Mouse (Mus musculus) cerebellum, adult 2 months (tissue): ENCODE measurements around the gene Slc52a3. TPM values are rescaled to one million over a fixed set of nuclear protein-coding genes. Genes with fewer than 3 reads are reported as not detected.
A peak's percentile ranks its signal among the peaks of the same experiment; 100 is the strongest.

Experiments
- DNase-seq, 2 experiments: peaks; one replicate each; pipeline ENCODE4 v3.0.0; 2021
- H3K27ac ChIP-seq: fragments of 200-500 bp; 2 replicates; pipeline ENCODE4 v1.5.1; 2012; ENCODE audit warnings: low read length, control low read depth, inconsistent platforms; ENCODE audit not compliant: insufficient read depth
- H3K27me3 ChIP-seq: fragments of 200-500 bp; 2 replicates; pipeline ENCODE4 v1.6.1; 2012; ENCODE audit warnings: inconsistent platforms, mild to moderate bottlenecking, low read length, moderate library complexity; ENCODE audit not compliant: control insufficient read depth, insufficient read depth
- H3K4me1 ChIP-seq: fragments of 200-500 bp; 2 replicates; pipeline ENCODE4 v1.6.1; 2011; ENCODE audit warnings: low read length; ENCODE audit not compliant: control insufficient read depth, insufficient read depth
- H3K4me3 ChIP-seq: fragments of 200-500 bp; replicated peaks from 2 replicates; pipeline ENCODE3; 2011; ENCODE audit warnings: mild to moderate bottlenecking, low read depth, low read length, control low read depth; ENCODE audit not compliant: insufficient read depth
- CTCF ChIP-seq: fragments of 200-500 bp; IDR thresholded peaks from 2 replicates; pipeline ENCODE4 v1.5.1; 2011; ENCODE audit warnings: low read depth, mild to moderate bottlenecking, control low read depth, low read length, moderate library complexity, borderline replicate concordance; ENCODE audit not compliant: insufficient read depth
- POLR2A ChIP-seq: fragments of 200-500 bp; IDR thresholded peaks from 2 replicates; pipeline ENCODE4 v1.6.1; 2011; ENCODE audit warnings: low read length, control low read depth, borderline replicate concordance; ENCODE audit not compliant: insufficient read depth
- WGBS: fragments of 180-500 bp; shearing (Covaris S2); methylation state at CpG from one replicate; pipeline ENCODE4 v1.1.7; 2018; 5-methylcytosine and 5-hydroxymethylcytosine counted together
- polyA plus RNA-seq: library from polyadenylated mRNA; depleted of rRNA; stranded (reverse); fragments of >200 nt; gene quantifications from 2 replicates; pipeline ENCODE4 v1.2.3, GENCODE M21; 2012

Slc52a3 gene
- polyA plus RNA-seq, 1 experiment: 2.1 TPM

DNA sequence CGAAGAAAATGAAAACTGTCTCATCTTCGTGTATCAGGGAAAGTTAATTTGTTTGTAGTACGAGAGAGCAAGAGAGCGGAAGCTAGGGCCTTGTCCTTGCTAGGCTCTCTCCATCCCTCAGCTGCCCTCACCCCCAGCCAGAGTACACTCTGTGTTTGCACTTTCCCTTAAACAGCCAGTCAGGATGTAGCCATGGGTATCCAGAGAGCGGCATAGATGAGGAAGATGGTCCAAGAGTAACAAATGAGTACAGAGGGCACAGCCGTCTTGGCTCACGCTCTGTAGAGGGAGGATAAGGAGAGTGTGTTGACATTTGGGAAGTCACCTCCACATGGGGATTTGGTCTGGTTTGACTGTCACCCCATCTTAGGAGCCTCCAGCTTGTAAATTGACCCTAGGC is 14.3 kb downstream of the Slc52a3 start:
- H3K4me1 ChIP-seq: no peaks in the 10 kb centered on the region
- 88% methylated on average over 7 of the region's 7 CpGs for WGBS
- DNase-seq: no peak

DNA sequence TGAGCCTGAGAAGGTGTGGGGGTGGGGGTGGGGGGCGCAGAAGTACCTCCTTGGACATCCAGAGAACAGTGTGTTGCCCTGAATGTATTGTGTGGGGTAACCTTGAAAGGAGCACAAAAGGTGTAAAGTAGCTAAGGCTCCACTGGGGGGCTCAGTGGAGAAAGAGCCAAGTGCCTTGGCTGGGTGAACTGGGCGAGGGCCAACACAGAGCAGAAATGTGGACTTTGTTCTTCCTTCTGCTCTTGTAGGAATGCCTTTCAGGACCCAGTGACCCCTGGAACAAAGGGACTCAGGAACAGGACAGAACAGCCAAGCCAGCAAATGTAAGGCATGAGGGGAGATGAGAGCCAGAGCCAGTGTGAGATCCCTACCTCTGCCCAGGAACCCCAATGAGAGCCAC is 15.4 kb downstream of the Slc52a3 start:
- WGBS: 52% methylated on average over 2 of the region's 2 CpGs
- no peak overlapping the region for H3K27ac ChIP-seq

More for the DNA sequence above, 14.3 kb downstream of the Slc52a3 start:
- no peaks in the 10 kb centered on the region for H3K27me3 ChIP-seq
- H3K4me3 ChIP-seq: no peak overlapping the region
- no peak for TF ChIP-seq CTCF
- no peak for TF ChIP-seq POLR2A
- no peak overlapping the region for H3K27ac ChIP-seq

DNA sequence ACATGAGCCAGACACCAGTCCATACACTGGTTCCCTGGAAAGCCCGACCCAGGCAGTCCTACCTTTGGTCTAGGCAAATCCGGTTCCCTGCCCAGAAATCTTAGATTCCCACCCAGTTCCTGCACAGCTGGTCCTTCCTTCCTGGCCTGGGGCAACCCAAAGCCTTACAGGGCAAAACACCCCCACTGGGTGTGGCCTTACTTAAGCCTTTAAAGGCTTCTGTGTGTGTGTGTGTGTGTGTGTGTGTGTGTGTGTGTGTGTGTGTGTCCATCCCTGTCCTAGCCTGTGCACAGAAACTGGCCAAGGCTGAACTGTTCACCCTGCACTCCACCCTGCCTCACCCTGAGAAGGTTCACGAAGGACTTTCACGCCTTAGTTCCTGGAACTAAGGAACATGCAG is 15.9 kb downstream of the Slc52a3 start:
- no peak overlapping the region for H3K4me3 ChIP-seq
- no peaks in the 10 kb centered on the region for H3K27me3 ChIP-seq
- no peak for DNase-seq
- H3K4me1 ChIP-seq: no peaks in the 10 kb centered on the region
- 87% methylated on average over 4 of the region's 4 CpGs for WGBS
- TF ChIP-seq CTCF (no peak), POLR2A (no peak)
- no peak overlapping the region for H3K27ac ChIP-seq

More for the DNA sequence above, 15.4 kb downstream of the Slc52a3 start:
- no peaks in the 10 kb centered on the region for H3K27me3 ChIP-seq
- no peak for TF ChIP-seq CTCF
- no peak for TF ChIP-seq POLR2A
- no peaks in the 10 kb centered on the region for H3K4me1 ChIP-seq
- no peak overlapping the region for H3K4me3 ChIP-seq
- no peak for DNase-seq

DNA sequence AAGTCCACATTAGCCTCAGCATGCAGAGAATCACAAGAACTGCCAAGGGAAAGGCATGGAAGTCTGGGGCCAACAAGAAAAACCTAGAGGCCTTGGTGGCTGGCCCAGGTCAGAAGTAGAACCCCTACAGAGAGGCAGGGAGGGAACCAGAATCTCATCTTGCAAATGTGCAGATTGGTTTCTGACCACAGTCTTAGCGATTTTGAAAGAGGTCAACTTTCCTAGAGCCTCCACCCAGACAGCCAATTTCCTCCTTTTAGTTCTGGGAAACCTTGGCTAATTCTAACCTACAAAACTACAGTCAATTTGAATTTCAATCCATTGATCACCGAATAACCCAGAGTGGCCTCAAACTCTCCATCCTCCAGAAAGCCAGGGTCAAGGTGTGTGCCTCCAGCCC is 16.4 kb downstream of the Slc52a3 start:
- TF ChIP-seq POLR2A: no peak
- no peak for TF ChIP-seq CTCF
- no peaks in the 10 kb centered on the region for H3K27me3 ChIP-seq
- no peak overlapping the region for H3K27ac ChIP-seq
- H3K4me1 ChIP-seq: no peaks in the 10 kb centered on the region
- 81% methylated on average over 2 of the region's 2 CpGs for WGBS
- DNase-seq: no peak
- H3K4me3 ChIP-seq: no peak overlapping the region

DNA sequence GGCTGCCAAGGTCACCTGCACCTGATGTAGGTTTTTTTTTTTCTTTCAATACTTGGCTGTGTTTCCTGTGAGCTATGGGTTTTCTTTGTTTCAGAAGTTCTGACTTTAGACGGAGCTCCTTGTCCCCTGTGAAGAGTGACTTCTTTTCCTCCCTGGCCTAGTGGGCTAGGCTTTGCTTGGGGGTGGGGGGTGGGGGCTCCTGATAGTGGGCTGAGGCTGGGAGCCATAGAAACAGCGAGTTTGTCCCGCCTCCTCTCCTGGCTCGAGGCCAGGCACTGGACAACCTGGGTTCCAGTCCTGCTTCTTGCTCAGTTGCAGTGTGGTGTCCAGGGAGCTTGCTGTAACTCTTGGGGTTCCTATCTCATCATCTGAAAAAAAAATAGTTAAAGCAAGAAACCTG is 19.7 kb downstream of the Slc52a3 start:
- Histone ChIP-seq H3K4me1 (no peaks in the 10 kb centered on the region), H3K27me3 (no peaks in the 10 kb centered on the region), H3K27ac (no peak overlapping the region), H3K4me3 (no peak overlapping the region)
- TF ChIP-seq POLR2A: no peak
- no peak for TF ChIP-seq CTCF
- WGBS: 14% methylated on average over 4 of the region's 4 CpGs
- DNase-seq: no peak

DNA sequence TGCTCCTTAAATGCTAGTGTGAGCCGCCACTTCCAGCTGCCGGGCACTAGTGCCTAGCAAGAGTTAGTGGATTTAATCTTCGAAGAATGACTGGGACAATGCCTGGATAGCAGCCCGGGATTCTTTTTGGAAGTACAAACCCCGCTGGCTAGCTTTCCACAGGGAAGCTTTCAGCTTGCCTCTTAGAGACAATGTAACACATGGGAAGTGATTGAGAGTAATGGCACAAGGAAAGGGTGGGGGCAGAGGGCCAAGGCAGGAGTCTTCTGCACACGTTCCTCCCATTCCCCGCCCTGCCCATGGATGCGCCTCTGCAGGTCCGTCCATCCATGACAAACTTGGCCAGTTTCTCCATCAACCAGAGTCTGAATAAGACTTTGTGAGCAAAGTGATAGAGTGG is 20.4 kb downstream of the Slc52a3 start:
- Histone ChIP-seq H3K27me3 (no peaks in the 10 kb centered on the region), H3K27ac (no peak overlapping the region), H3K4me3 (no peak overlapping the region), H3K4me1 (no peaks in the 10 kb centered on the region)
- WGBS: 28% methylated on average over 9 of the region's 9 CpGs
- TF ChIP-seq CTCF (no peak), POLR2A (no peak)
- DNase-seq: no peak

DNA sequence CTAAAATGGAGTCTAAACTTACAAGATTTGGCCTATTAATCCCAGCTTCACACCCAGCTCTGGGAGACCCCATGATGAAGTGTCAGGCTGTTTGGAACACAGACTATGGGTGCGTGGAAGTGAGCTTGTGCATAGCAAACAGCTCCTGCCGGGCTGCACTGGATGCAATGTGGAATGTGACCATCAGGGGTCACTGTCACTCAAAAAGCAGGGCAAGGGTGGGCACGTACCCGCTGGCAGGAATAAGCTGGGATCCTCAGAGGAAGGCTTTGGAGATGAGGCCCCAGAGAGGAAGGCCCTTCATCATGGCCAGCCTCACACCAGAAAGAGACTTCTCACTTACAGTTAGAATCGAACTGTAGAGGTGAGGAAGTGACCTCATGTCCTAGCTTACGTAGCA is 23.9 kb downstream of the Slc52a3 start:
- Histone ChIP-seq H3K4me1 (no peaks in the 10 kb centered on the region), H3K4me3 (no peak overlapping the region), H3K27me3 (no peaks in the 10 kb centered on the region), H3K27ac (no peak overlapping the region)
- WGBS: 29% methylated on average over 6 of the region's 6 CpGs
- peak; percentile 66 for TF ChIP-seq CTCF
- TF ChIP-seq POLR2A: no peak
- peak; percentile 15 to 34 for DNase-seq

DNA sequence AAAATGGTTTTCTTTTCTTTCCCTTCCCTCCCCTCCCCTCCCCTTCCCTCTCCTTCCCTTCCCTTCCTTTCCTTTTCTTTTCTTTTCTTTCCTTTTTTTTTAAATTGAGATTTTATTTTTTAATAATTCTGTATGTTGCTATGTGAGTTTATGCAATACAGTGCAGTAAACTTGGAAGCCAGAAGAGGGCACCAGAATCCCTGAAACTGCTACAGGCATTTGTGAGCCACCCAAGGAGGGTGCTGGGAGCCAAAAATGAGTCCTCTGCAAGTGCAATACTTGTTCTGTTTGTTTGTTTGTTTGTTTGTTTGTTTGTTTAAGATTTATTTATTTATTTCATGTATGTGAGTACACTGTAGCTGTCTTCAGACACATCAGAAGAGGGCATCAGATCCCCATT is 25.7 kb downstream of the Slc52a3 start:
- Histone ChIP-seq H3K27ac (no peak overlapping the region), H3K27me3 (no peaks in the 10 kb centered on the region), H3K4me1 (no peaks in the 10 kb centered on the region), H3K4me3 (no peak overlapping the region)
- no peak for DNase-seq
- TF ChIP-seq POLR2A: no peak
- no peak for TF ChIP-seq CTCF
